Comparison of ENCODE assay signal across 35 mouse cellular contexts in the genomic region with DNA sequence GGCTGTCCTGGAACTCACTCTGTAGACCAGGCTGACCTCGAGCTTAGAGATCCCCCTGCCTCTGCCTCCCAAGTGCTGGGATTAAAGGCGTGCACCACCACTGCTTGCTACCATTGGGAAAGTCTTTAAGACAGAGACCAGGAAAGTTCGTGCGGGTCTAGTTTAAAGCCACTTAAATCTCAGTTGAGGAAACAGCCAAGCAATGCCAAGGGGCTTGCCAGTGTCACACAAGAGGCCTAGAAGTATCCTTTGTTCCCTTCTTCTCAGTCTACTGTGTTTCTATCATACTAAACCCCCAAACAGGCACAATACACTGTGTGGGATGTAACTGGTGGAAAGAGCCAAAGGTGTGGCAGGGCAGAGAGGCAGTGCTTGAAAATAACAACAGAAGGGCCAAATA. TPM values are rescaled to one million over a fixed set of nuclear protein-coding genes. Genes with fewer than 3 reads are reported as not detected.
DNase-seq lines count a peak whose midpoint lies in the region; ATAC-seq and TF ChIP-seq lines count a peak whose summit lies in the region.
"Had no signal": no experiment of that assay in that cellular context is flagged by ENCODE, and none has a peak within 500 bp of the region (broad histone marks: within the 10 kb centered on the region; RNA-seq: fewer than 3 reads in every experiment).

No protein-coding gene starts in this region.

- H3K27me3 ChIP-seq in spleen, adult 2 months (ENCODE audit: control insufficient read depth, insufficient read depth, low read length): no peaks in the 10 kb centered on the region
- H3K27me3 ChIP-seq in embryonic facial prominence, embryonic 14.5 days (replicated peaks; ENCODE audit: control insufficient read depth, insufficient read depth, low read length): no peaks in the 10 kb centered on the region
- H3K27me3 ChIP-seq in stomach, postnatal 0 days (ENCODE audit: control insufficient read depth, insufficient read depth, low read length): no peaks in the 10 kb centered on the region
- H3K27me3 ChIP-seq: hindbrain, embryonic 12.5 days; liver, embryonic 13.5 days; lung, embryonic 15.5 days; midbrain, embryonic 15.5 days had no signal

- H3K9me3 ChIP-seq in embryonic facial prominence, embryonic 14.5 days (ENCODE audit: control insufficient read depth, low read length): no peaks in the 10 kb centered on the region
- H3K9me3 ChIP-seq in stomach, postnatal 0 days (ENCODE audit: control insufficient read depth, low read length): no peaks in the 10 kb centered on the region
- H3K9me3 ChIP-seq: hindbrain, embryonic 12.5 days; liver, embryonic 13.5 days; lung, embryonic 15.5 days; midbrain, embryonic 10.5 days; midbrain, embryonic 15.5 days had no signal

- no peak overlapping the region for H3K4me3 ChIP-seq in spleen, adult 2 months (ENCODE audit: extremely low read depth, insufficient read depth, insufficient read length)
- no peak overlapping the region for H3K4me3 ChIP-seq in embryonic facial prominence, embryonic 14.5 days (ENCODE audit: low read depth, low read length)
- H3K4me3 ChIP-seq in stomach, postnatal 0 days (ENCODE audit: low read depth, low read length): no peak overlapping the region
- H3K4me3 ChIP-seq: erythroblast, embryonic 14.5 days; hindbrain, embryonic 12.5 days; liver, embryonic 13.5 days; lung, embryonic 15.5 days; midbrain, embryonic 10.5 days; midbrain, embryonic 15.5 days had no signal

- H3K36me3 ChIP-seq in spleen, adult 2 months (ENCODE audit: control insufficient read depth, insufficient read depth, low read length): no peaks in the 10 kb centered on the region
- no peaks in the 10 kb centered on the region for H3K36me3 ChIP-seq in embryonic facial prominence, embryonic 14.5 days (ENCODE audit: control insufficient read depth, insufficient read depth, low read length)
- no peaks in the 10 kb centered on the region for H3K36me3 ChIP-seq in stomach, postnatal 0 days (ENCODE audit: control insufficient read depth, insufficient read depth, low read length)
- H3K36me3 ChIP-seq: hindbrain, embryonic 12.5 days; liver, embryonic 13.5 days; lung, embryonic 15.5 days; midbrain, embryonic 10.5 days; midbrain, embryonic 15.5 days had no signal

- DNase-seq in heart, adult 11 months: peak; percentile 84
- no peak for DNase-seq in heart, adult 8-10 months (ENCODE audit: low spot score)
- DNase-seq in spleen, adult 2 months (ENCODE audit: low read depth in 1 of 2, low spot score in 2 of 2): no peak
- DNase-seq in spleen, postnatal 36 days (ENCODE audit: low spot score in 2 of 2): no peak
- no peak for DNase-seq in embryonic facial prominence, embryonic 14.5 days (ENCODE audit: low spot score)
- no peak for DNase-seq in stomach, postnatal 0 days (ENCODE audit: low spot score)
- DNase-seq in layer of hippocampus, postnatal 14 days (ENCODE audit: low spot score in 2 of 2): no peak
- DNase-seq: layer of hippocampus, postnatal 36 days; liver, embryonic 13.5 days; right cerebral cortex, postnatal 25 days had no signal

- TF ChIP-seq EP300 in stomach, postnatal 0 days (optimal IDR thresholded peaks at IDR 0.05): no peak

- no peak for ATAC-seq in embryonic facial prominence, embryonic 14.5 days (ENCODE audit: low read depth)
- no peak for ATAC-seq in stomach, postnatal 0 days (ENCODE audit: low FRiP score, low TSS enrichment)
- ATAC-seq: forebrain, embryonic 16.5 days; midbrain, embryonic 15.5 days had no signal

- TF ChIP-seq POLR2A in spleen, adult 2 months (IDR thresholded peaks at IDR 0.05; ENCODE audit: low read depth, low read length): no peak

- peaks cover 17% of the 10 kb centered on the region for H3K4me1 ChIP-seq in spleen, adult 2 months (ENCODE audit: control insufficient read depth, insufficient read depth, insufficient read length)
- peaks cover 13% of the 10 kb centered on the region for H3K4me1 ChIP-seq in embryonic facial prominence, embryonic 14.5 days (ENCODE audit: control insufficient read depth, insufficient read depth, low read length)
- H3K4me1 ChIP-seq in stomach, postnatal 0 days (replicated peaks; ENCODE audit: control insufficient read depth, insufficient read depth): no peaks in the 10 kb centered on the region

- H3K9ac ChIP-seq in embryonic facial prominence, embryonic 14.5 days (ENCODE audit: low read depth, low read length): no peak overlapping the region
- no peak overlapping the region for H3K9ac ChIP-seq in stomach, postnatal 0 days (ENCODE audit: low read length)
- H3K9ac ChIP-seq: hindbrain, embryonic 12.5 days; liver, embryonic 13.5 days; lung, embryonic 15.5 days; midbrain, embryonic 15.5 days had no signal

- H3K4me2 ChIP-seq in embryonic facial prominence, embryonic 14.5 days (ENCODE audit: low read depth, low read length): no peak overlapping the region
- H3K4me2 ChIP-seq in stomach, postnatal 0 days (replicated peaks; ENCODE audit: low read depth): no peak overlapping the region
- H3K4me2 ChIP-seq: hindbrain, embryonic 12.5 days; lung, embryonic 15.5 days; midbrain, embryonic 15.5 days had no signal

- WGBS in spleen, adult 2 months: 85% methylated on average over 4 of the region's 4 CpGs
- 84% methylated on average over 4 of the region's 4 CpGs for WGBS in embryonic facial prominence, embryonic 14.5 days
- 85% methylated on average over 4 of the region's 4 CpGs for WGBS in stomach, postnatal 0 days

- no peak for TF ChIP-seq CTCF in spleen, adult 2 months (IDR thresholded peaks at IDR 0.05; ENCODE audit: extremely low read depth, insufficient read depth, insufficient read length, insufficient replicate concordance)
- no peak for TF ChIP-seq CTCF in stomach, postnatal 0 days (IDR thresholded peaks at IDR 0.05; ENCODE audit: low read depth)

- peak overlapping the region; percentile 72 for H3K27ac ChIP-seq in spleen, adult 2 months (ENCODE audit: insufficient read depth, low read length)
- peak overlapping the region; percentile 31; the same call in 1 of the 2 replicates for H3K27ac ChIP-seq in embryonic facial prominence, embryonic 14.5 days (replicated peaks; ENCODE audit: low read depth, low read length)
- H3K27ac ChIP-seq in stomach, postnatal 0 days (replicated peaks): peak overlapping the region; percentile 87; the same call in 1 of the 2 replicates
- H3K27ac ChIP-seq: hindbrain, embryonic 12.5 days; kidney, postnatal 0 days; liver, embryonic 13.5 days; midbrain, embryonic 10.5 days; midbrain, embryonic 15.5 days had no signal

RNA-seq across cellular contexts. Expression of a gene that starts 11.1 kb away (rescaled TPM):
- total RNA-seq in heart, adult 8-10 months (2022): not detected
- polyA plus RNA-seq in spleen, adult 2 months (2012; rRNA removed): not detected in 2 replicates
- polyA plus RNA-seq in embryonic facial prominence, embryonic 14.5 days (2014; fragmentation: Nextera tagmentation; extraction: Ambion mirVana): not detected in 2 replicates
- not detected in 2 replicates for polyA plus RNA-seq in stomach, postnatal 0 days (2015; fragmentation: Nextera tagmentation; extraction: Ambion mirVana)
- total RNA-seq in layer of hippocampus, postnatal 14 days (2021): not detected
- total RNA-seq: adrenal gland, adult 2 months; adrenal gland, postnatal 4 days; gastrocnemius, adult 2 months; gastrocnemius, postnatal 4 days; heart, postnatal 14 days; layer of hippocampus, adult 8-10 months; layer of hippocampus, postnatal 36 days; megakaryocyte progenitor cell, adult 5-6 weeks; neutrophil, adult 5-6 weeks had no signal
- polyA plus RNA-seq: activated CD4-positive, CD25-positive, alpha-beta regulatory T cell, adult 4 months; adrenal gland, adult 2 months; cerebellum, adult 2 months; cortical plate, adult 2 months; erythroblast, embryonic 14.5 days; forebrain, embryonic 11.5 days; forebrain, embryonic 16.5 days; heart, embryonic 14.5 days; hindbrain, embryonic 12.5 days; intestine, embryonic 16.5 days; kidney, postnatal 0 days; limb, embryonic 11.5 days; liver, embryonic 13.5 days; lung, embryonic 15.5 days; midbrain, embryonic 10.5 days; midbrain, embryonic 15.5 days; neural tube, embryonic 11.5 days; stomach, embryonic 14.5 days; thymus, adult 2 months had no signal

RNA-seq across cellular contexts. Expression of a gene that starts 17.3 kb away (rescaled TPM):
- total RNA-seq in heart, adult 8-10 months (2022): 10 to 100 TPM; 31.0 to 34.0 (median 32.0) TPM
- polyA plus RNA-seq in spleen, adult 2 months (2012; rRNA removed): 9.4 and 11.0 TPM in 2 replicates
- polyA plus RNA-seq in embryonic facial prominence, embryonic 14.5 days (2014; fragmentation: Nextera tagmentation; extraction: Ambion mirVana): 68.8 and 69.2 TPM in 2 replicates
- 24.3 and 25.7 TPM in 2 replicates for polyA plus RNA-seq in stomach, postnatal 0 days (2015; fragmentation: Nextera tagmentation; extraction: Ambion mirVana)
- total RNA-seq in layer of hippocampus, postnatal 14 days (2021): 10 to 100 TPM; 51.1 to 58.2 TPM

Comparison
In these comparisons a context has a peak if more than half of its experiments do, and no peak if none do; other contexts are left out.
1. H3K27ac ChIP-seq: peak in every context shown above with its lines; median percentile 87 in stomach, postnatal 0 days; 72 in spleen, adult 2 months; 31 in embryonic facial prominence, embryonic 14.5 days.